ENCODE assay signal across 10 mouse cellular contexts in genomic region chr3:90604416-90604815, GRCm38 (mm10). TPM values are rescaled to one million over a fixed set of nuclear protein-coding genes. Genes with fewer than 3 reads are reported as not detected.
DNase-seq lines count a peak whose midpoint lies in the region; ATAC-seq and TF ChIP-seq lines count a peak whose summit lies in the region.
"Had no signal": no experiment of that assay in that cellular context is flagged by ENCODE, and none has a peak within 500 bp of the region (broad histone marks: within the 10 kb centered on the region; RNA-seq: fewer than 3 reads in every experiment).

No protein-coding gene starts in this region.

- no peaks in the 10 kb centered on the region; the same call in 1 of the 2 replicates for H3K4me1 ChIP-seq in hindbrain, embryonic 16.5 days (ENCODE audit: control insufficient read depth, insufficient read depth, low read depth, low read length)
- peaks cover 34% of the 10 kb centered on the region for H3K4me1 ChIP-seq in limb, embryonic 12.5 days (replicated peaks)

- no peaks in the 10 kb centered on the region for H3K9me3 ChIP-seq in hindbrain, embryonic 16.5 days (ENCODE audit: control insufficient read depth, low read length)
- H3K9me3 ChIP-seq in limb, embryonic 12.5 days: no peaks in the 10 kb centered on the region

- DNase-seq in layer of hippocampus, adult 2 months (ENCODE audit: low spot score in 2 of 2): peak; percentile 44 to 48
- no peak for DNase-seq in layer of hippocampus, postnatal 25 days (ENCODE audit: extremely low spot score in 1 of 2, low spot score in 1 of 2)
- peak; percentile 86 for DNase-seq in adrenal gland, postnatal 25 days
- DNase-seq in gastrocnemius, adult 2 months: peak; percentile 90
- peak; percentile 86 for DNase-seq in ovary, postnatal 14 days (ENCODE audit: low spot score)

- peak; percentile 50; the same call in 1 of the 2 replicates for ATAC-seq in hindbrain, embryonic 16.5 days
- peak; percentile 73; the same call in 1 of the 2 replicates for ATAC-seq in limb, embryonic 12.5 days (ENCODE audit: insufficient number of reproducible peaks, insufficient read depth, low FRiP score, low TSS enrichment, low read depth)
- ATAC-seq in activated CD4-positive, CD25-positive, alpha-beta regulatory T cell, adult 4 months: no peak

- no peaks in the 10 kb centered on the region for H3K27me3 ChIP-seq in hindbrain, embryonic 16.5 days (replicated peaks; ENCODE audit: control insufficient read depth, insufficient read depth, low read length)
- no peaks in the 10 kb centered on the region for H3K27me3 ChIP-seq in limb, embryonic 12.5 days

- intact Hi-C loops in gastrocnemius, adult 2 months (cut with DNase I): no loop called here

- H3K4me3 ChIP-seq in layer of hippocampus, adult 2 months: no peak overlapping the region
- H3K4me3 ChIP-seq in gastrocnemius, adult 2 months: peak overlapping the region; percentile 53
- no peak overlapping the region for H3K4me3 ChIP-seq in hindbrain, embryonic 16.5 days (ENCODE audit: low read length)
- H3K4me3 ChIP-seq in limb, embryonic 12.5 days (replicated peaks): no peak overlapping the region

- H3K4me2 ChIP-seq in hindbrain, embryonic 16.5 days (ENCODE audit: low read length): no peak overlapping the region
- H3K4me2 ChIP-seq in limb, embryonic 12.5 days: no peak overlapping the region

- WGBS in hindbrain, embryonic 16.5 days: 46% methylated on average over 4 of the region's 4 CpGs
- 34% methylated on average over 4 of the region's 4 CpGs for WGBS in limb, embryonic 12.5 days

- H3K27ac ChIP-seq in layer of hippocampus, adult 2 months: peak overlapping the region; percentile 32; the same call in 1 of the 2 replicates
- H3K27ac ChIP-seq in gastrocnemius, adult 2 months: peak overlapping the region; percentile 84
- H3K27ac ChIP-seq in hindbrain, embryonic 16.5 days (ENCODE audit: low read depth, low read length): no peak overlapping the region
- peak overlapping the region; percentile 90 for H3K27ac ChIP-seq in limb, embryonic 12.5 days

- no peaks in the 10 kb centered on the region for H3K36me3 ChIP-seq in hindbrain, embryonic 16.5 days (ENCODE audit: control insufficient read depth, insufficient read depth, low read length)
- H3K36me3 ChIP-seq in limb, embryonic 12.5 days: no peaks in the 10 kb centered on the region

- no peak overlapping the region for H3K9ac ChIP-seq in hindbrain, embryonic 16.5 days (ENCODE audit: low read depth, low read length)
- no peak overlapping the region for H3K9ac ChIP-seq in limb, embryonic 12.5 days (replicated peaks)

- TF ChIP-seq CTCF in layer of hippocampus, adult 2 months (conservative IDR thresholded peaks at IDR 0.05): no peak
- TF ChIP-seq CTCF in gastrocnemius, adult 2 months (IDR thresholded peaks at IDR 0.05): no peak

RNA-seq across cellular contexts. Expression of gene S100a4, which starts 0.8 kb away (rescaled TPM):
- 1 to 10 TPM; 3.4 to 5.7 TPM for total RNA-seq in layer of hippocampus, adult 2 months (2021)
- total RNA-seq in layer of hippocampus, postnatal 25 days (2021): 1 to 10 TPM; 4.1 to 6.5 TPM
- 7.3 and 11.2 TPM in 2 replicates for total RNA-seq in adrenal gland, postnatal 25 days (2021)
- total RNA-seq in gastrocnemius, adult 2 months (2021): 10 to 100 TPM in 1 of 2 experiments, 1 to 10 TPM in 1; 9.5 to 17.4 TPM
- 0.36 and 1.4 TPM in 2 replicates for polyA plus RNA-seq in hindbrain, embryonic 16.5 days (2015; fragmentation: Nextera tagmentation; extraction: Ambion mirVana)
- polyA plus RNA-seq in limb, embryonic 12.5 days (2016; fragmentation: Nextera tagmentation; extraction: Ambion mirVana): 3.5 and 4.7 TPM in 2 replicates
- 100 to 1,000 TPM; 152 to 248 TPM for polyA plus RNA-seq in activated CD4-positive, CD25-positive, alpha-beta regulatory T cell, adult 4 months (2017; shearing (Covaris generic))

RNA-seq across cellular contexts. Expression of gene Gm42674, which starts 2.7 kb away (rescaled TPM):
- total RNA-seq in layer of hippocampus, adult 2 months (2021): not detected
- total RNA-seq in layer of hippocampus, postnatal 25 days (2021): not detected
- total RNA-seq in adrenal gland, postnatal 25 days (2021): not detected in 2 replicates
- total RNA-seq in gastrocnemius, adult 2 months (2021): not detected
- polyA plus RNA-seq in hindbrain, embryonic 16.5 days (2015; fragmentation: Nextera tagmentation; extraction: Ambion mirVana): 0.51 TPM in 1 of 2 replicates, not detected in the other
- polyA plus RNA-seq in limb, embryonic 12.5 days (2016; fragmentation: Nextera tagmentation; extraction: Ambion mirVana): not detected in 2 replicates
- polyA plus RNA-seq in activated CD4-positive, CD25-positive, alpha-beta regulatory T cell, adult 4 months (2017; shearing (Covaris generic)): not detected
- total RNA-seq: ES-E14; layer of hippocampus, adult 8-10 months had no signal

RNA-seq across cellular contexts. Expression of gene S100a5, which starts 3.9 kb away (rescaled TPM):
- not detected for total RNA-seq in layer of hippocampus, adult 2 months (2021)
- not detected for total RNA-seq in layer of hippocampus, postnatal 25 days (2021)
- total RNA-seq in adrenal gland, postnatal 25 days (2021): not detected in 2 replicates
- total RNA-seq in gastrocnemius, adult 2 months (2021): 1 to 10 TPM in 1 of 2 experiments, not detected in 1; 2.7 TPM
- polyA plus RNA-seq in hindbrain, embryonic 16.5 days (2015; fragmentation: Nextera tagmentation; extraction: Ambion mirVana): not detected in 2 replicates
- polyA plus RNA-seq in limb, embryonic 12.5 days (2016; fragmentation: Nextera tagmentation; extraction: Ambion mirVana): not detected in 2 replicates
- not detected for polyA plus RNA-seq in activated CD4-positive, CD25-positive, alpha-beta regulatory T cell, adult 4 months (2017; shearing (Covaris generic))
- total RNA-seq: ES-E14; layer of hippocampus, adult 8-10 months had no signal

RNA-seq across cellular contexts. Expression of gene S100a6, which starts 8.3 kb away (rescaled TPM):
- 10 to 100 TPM; 18.4 to 21.8 TPM for total RNA-seq in layer of hippocampus, adult 2 months (2021)
- total RNA-seq in layer of hippocampus, postnatal 25 days (2021): 10 to 100 TPM; 23.1 to 24.9 TPM
- 14.2 and 31.3 TPM in 2 replicates for total RNA-seq in adrenal gland, postnatal 25 days (2021)
- total RNA-seq in gastrocnemius, adult 2 months (2021): 100 to 1,000 TPM in 1 of 2 experiments, 10 to 100 TPM in 1; 52.2 to 123 TPM
- polyA plus RNA-seq in hindbrain, embryonic 16.5 days (2015; fragmentation: Nextera tagmentation; extraction: Ambion mirVana): 31.7 and 32.1 TPM in 2 replicates
- polyA plus RNA-seq in limb, embryonic 12.5 days (2016; fragmentation: Nextera tagmentation; extraction: Ambion mirVana): 25.4 and 30.1 TPM in 2 replicates
- polyA plus RNA-seq in activated CD4-positive, CD25-positive, alpha-beta regulatory T cell, adult 4 months (2017; shearing (Covaris generic)): 100 to 1,000 TPM; 548 to 785 TPM

RNA-seq across cellular contexts. Expression of gene S100a2, which starts 14.4 kb away (rescaled TPM):
- total RNA-seq in layer of hippocampus, adult 2 months (2021): not detected
- total RNA-seq in layer of hippocampus, postnatal 25 days (2021): not detected
- total RNA-seq in adrenal gland, postnatal 25 days (2021): not detected in 2 replicates
- not detected for total RNA-seq in gastrocnemius, adult 2 months (2021)
- polyA plus RNA-seq in hindbrain, embryonic 16.5 days (2015; fragmentation: Nextera tagmentation; extraction: Ambion mirVana): not detected in 2 replicates
- not detected in 2 replicates for polyA plus RNA-seq in limb, embryonic 12.5 days (2016; fragmentation: Nextera tagmentation; extraction: Ambion mirVana)
- polyA plus RNA-seq in activated CD4-positive, CD25-positive, alpha-beta regulatory T cell, adult 4 months (2017; shearing (Covaris generic)): not detected
- total RNA-seq: ES-E14; layer of hippocampus, adult 8-10 months had no signal

Comparison
In these comparisons a context has a peak if more than half of its experiments do, and no peak if none do; other contexts are left out.
1. DNase-seq: peak in layer of hippocampus, adult 2 months (2 of 2), adrenal gland, postnatal 25 days (single experiment), gastrocnemius, adult 2 months (single experiment) and ovary, postnatal 14 days (single experiment); none in layer of hippocampus, postnatal 25 days (0 of 2).